Mouse (Mus musculus) ZHBTc4 (cell line): Measurements from ENCODE around the gene Kcnq1.
A peak's percentile ranks its signal among the peaks of the same experiment; 100 is the strongest.

Experiments
- DNase-seq: peaks from one replicate; pipeline ENCODE4 v3.0.0-alpha.2; 2011; ENCODE audit warnings: low read depth, low spot score

Kcnq1 gene

GRCm38 (mm10) chr7:143265829-143266438 is 159.8 kb downstream of the Kcnq1 start:
- DNase-seq, result no peak

- no peak for DNase-seq
Measured at GRCm38 (mm10) chr7:143273747-143274146, 167.6 kb downstream of the Kcnq1 start.

- no peak for DNase-seq
Measured at GRCm38 (mm10) chr7:143275030-143275429, 168.9 kb downstream of the Kcnq1 start.

- no peak for DNase-seq
Measured at GRCm38 (mm10) chr7:143283625-143284024, 177.5 kb downstream of the Kcnq1 start.

- no peak for DNase-seq
Measured at GRCm38 (mm10) chr7:143284866-143285265, 178.7 kb downstream of the Kcnq1 start.

GRCm38 (mm10) chr7:143285440-143285839 is 179.3 kb downstream of the Kcnq1 start:
- DNase-seq, result no peak

- no peak for DNase-seq
Measured at GRCm38 (mm10) chr7:143286532-143287290, 180.5 kb downstream of the Kcnq1 start.

- no peak for DNase-seq
Measured at GRCm38 (mm10) chr7:143288135-143288534, 182.0 kb downstream of the Kcnq1 start.

GRCm38 (mm10) chr7:143289082-143289849 is 183.1 kb downstream of the Kcnq1 start:
- peak; percentile 65 for DNase-seq

GRCm38 (mm10) chr7:143294690-143295355 is 188.7 kb downstream of the Kcnq1 start:
- DNase-seq, result no peak

GRCm38 (mm10) chr7:143295356-143296000 is 189.3 kb downstream of the Kcnq1 start:
- peak; percentile 75 for DNase-seq

- DNase-seq, result peak; percentile 37
Measured at GRCm38 (mm10) chr7:143296001-143296379, 189.8 kb downstream of the Kcnq1 start.

- DNase-seq, result peak; percentile 96
Measured at GRCm38 (mm10) chr7:143296384-143296801, 190.2 kb downstream of the Kcnq1 start.

GRCm38 (mm10) chr7:143300037-143300436 is 193.9 kb downstream of the Kcnq1 start:
- DNase-seq, result no peak

GRCm38 (mm10) chr7:143300681-143301080 is 194.5 kb downstream of the Kcnq1 start:
- DNase-seq, result no peak

- no peak for DNase-seq
Measured at GRCm38 (mm10) chr7:143302156-143302555, 196.0 kb downstream of the Kcnq1 start.

GRCm38 (mm10) chr7:143302593-143303238 is 196.6 kb downstream of the Kcnq1 start:
- DNase-seq, result no peak

- DNase-seq, result no peak
Measured at GRCm38 (mm10) chr7:143303557-143303956, 197.4 kb downstream of the Kcnq1 start.

GRCm38 (mm10) chr7:143305808-143306207 is 199.6 kb downstream of the Kcnq1 start:
- DNase-seq, result no peak

- no peak for DNase-seq
Measured at GRCm38 (mm10) chr7:143308001-143308400, 201.8 kb downstream of the Kcnq1 start.

- no peak for DNase-seq
Measured at GRCm38 (mm10) chr7:143310311-143310710, 204.1 kb downstream of the Kcnq1 start.
